Mouse (Mus musculus) layer of hippocampus, adult 2 months (tissue): Measurements from ENCODE around the gene Vcp. TPM values are rescaled to one million over a fixed set of nuclear protein-coding genes. Genes with fewer than 3 reads are reported as not detected.

Experiments
- DNase-seq, 2 experiments: peaks; one replicate each; pipeline ENCODE4 v3.0.0; 2022; ENCODE audit warnings: low spot score in 2 of 2
- H3K27ac ChIP-seq: fragments of 200-600 bp; 2 replicates; pipeline ENCODE4 v1.8.1; 2022
- H3K4me3 ChIP-seq: fragments of 200-600 bp; 2 replicates; pipeline ENCODE4 v1.8.1; 2022; ENCODE audit warnings: mild to moderate bottlenecking
- CTCF ChIP-seq: fragments of 200-600 bp; conservative IDR thresholded peaks from 2 replicates; pipeline ENCODE4 v1.8.1; 2022; ENCODE audit warnings: antibody characterized with exemption, mild to moderate bottlenecking, moderate library complexity
- total RNA-seq, 2 experiments: library from RNA; stranded (reverse); gene quantifications; 2 replicates each; pipeline ENCODE4 v1.2.3; 2021

Gene Vcp
- total RNA-seq, 2 experiments from 2014 or later: 171 to 184 TPM

- no peak for TF ChIP-seq CTCF
Observed at GRCm38 (mm10) chr4:42945043-42945442, 55.3 kb downstream of the Vcp start.

GRCm38 (mm10) chr4:42944185-42944584 lies 56.1 kb downstream of the Vcp start:
- Histone ChIP-seq H3K4me3 (no peak overlapping the region), H3K27ac (peak overlapping the region; percentile 97)
- TF ChIP-seq CTCF: no peak
- DNase-seq: no peak

More at GRCm38 (mm10) chr4:42945043-42945442, 55.3 kb downstream of the Vcp start:
- H3K4me3 ChIP-seq: no peak overlapping the region
- H3K27ac ChIP-seq: peak overlapping the region; percentile 97
- DNase-seq: no peak

- DNase-seq: no peak
- H3K27ac ChIP-seq: peak overlapping the region; percentile 97
- no peak for TF ChIP-seq CTCF
- no peak overlapping the region for H3K4me3 ChIP-seq
Observed at GRCm38 (mm10) chr4:42943341-42943740, 57.0 kb downstream of the Vcp start.

GRCm38 (mm10) chr4:42941396-42941795 lies 58.9 kb downstream of the Vcp start:
- peak overlapping the region; percentile 64; the same call in 1 of the 2 replicates for H3K27ac ChIP-seq
- no peak for TF ChIP-seq CTCF
- DNase-seq: no peak

GRCm38 (mm10) chr4:42933630-42934029 lies 66.7 kb downstream of the Vcp start:
- peak in 1 of 2 experiments; percentile 31 for DNase-seq
- H3K4me3 ChIP-seq: no peak overlapping the region; the same call in 1 of the 2 replicates
- no peak overlapping the region for H3K27ac ChIP-seq
- peak; percentile 50 for TF ChIP-seq CTCF

More at GRCm38 (mm10) chr4:42941396-42941795, 58.9 kb downstream of the Vcp start:
- H3K4me3 ChIP-seq: no peak overlapping the region

- Histone ChIP-seq H3K27ac (no peak overlapping the region), H3K4me3 (no peak overlapping the region)
- no peak for TF ChIP-seq CTCF
- DNase-seq: peak in 1 of 2 experiments; percentile 6
Observed at GRCm38 (mm10) chr4:42932229-42932969, 67.9 kb downstream of the Vcp start.

Other genes starting within 250 kb of the Vcp start
- gene Ccl19, start 243.9 kb downstream of the Vcp start, total RNA-seq: 1 to 10 TPM in 1 of 2 experiments, not detected in 1; 1.1 TPM
- gene Ccl21a, start 226.5 kb downstream of the Vcp start, total RNA-seq: under 1 TPM in 1 of 2 experiments, not detected in 1; 0.49 TPM
- gene Fam205a1, start 146.6 kb downstream of the Vcp start, total RNA-seq: not detected
- 1 to 10 TPM in 1 of 2 experiments, under 1 TPM in 1; 0.90 to 1.0 TPM for gene Gm12394, start 143.7 kb downstream of the Vcp start, total RNA-seq
- gene Fam205c, start 126.3 kb downstream of the Vcp start, total RNA-seq: under 1 TPM; 0.42 to 0.51 TPM
- 100 to 1,000 TPM; 154 to 155 TPM for gene Phf24, start 83.8 kb downstream of the Vcp start, total RNA-seq
- 100 to 1,000 TPM; 187 to 211 TPM for gene Dnajb5, start 50.7 kb downstream of the Vcp start, total RNA-seq
- not detected for gene 1700022I11Rik, start 30.9 kb downstream of the Vcp start, total RNA-seq
- gene Fancg, start 10.0 kb upstream of the Vcp start, total RNA-seq: 10 to 100 TPM; 10.4 to 12.9 TPM
- 10 to 100 TPM; 28.0 to 30.0 TPM for gene Pigo, start 25.3 kb upstream of the Vcp start, total RNA-seq
- gene Stoml2, start 31.2 kb upstream of the Vcp start, total RNA-seq: 100 to 1,000 TPM in 1 of 2 experiments, 10 to 100 TPM in 1; 97.3 to 108 TPM
- gene Fam214b, start 45.7 kb upstream of the Vcp start, total RNA-seq: 10 to 100 TPM; 36.1 to 40.3 TPM
- 10 to 100 TPM; 41.7 to 45.7 TPM for gene Unc13b, start 58.4 kb upstream of the Vcp start, total RNA-seq